Mouse (Mus musculus) c-Kit-negative CD71-positive TER-119-positive erythroid progenitor cells, embryonic 14.5 days (primary cell): ENCODE results near the gene Map7d1.

Source experiments
- DNase-seq: peaks from one replicate; pipeline ENCODE4 v3.0.0-alpha.2; 2013; ENCODE audit warnings: low read depth, low spot score

Map7d1 gene

GRCm38 (mm10) chr4:126256131-126256791, at the start of gene Map7d1:
Map7d1 (minus strand) TSS chr4:126256343.
- DNase-seq, result peak; percentile 76

GRCm38 (mm10) chr4:126305428-126305827, 49.3 kb upstream of the Map7d1 start:
- DNase-seq, result no peak

GRCm38 (mm10) chr4:126303877-126304276, 47.7 kb upstream of the Map7d1 start:
- no peak for DNase-seq

- DNase-seq, result no peak
Observed at GRCm38 (mm10) chr4:126301584-126302309, 45.6 kb upstream of the Map7d1 start.

- DNase-seq, result no peak
Observed at GRCm38 (mm10) chr4:126300916-126301583, 44.9 kb upstream of the Map7d1 start.

- no peak for DNase-seq
Observed at GRCm38 (mm10) chr4:126296617-126297101, 40.5 kb upstream of the Map7d1 start.

GRCm38 (mm10) chr4:126295937-126296336, 39.8 kb upstream of the Map7d1 start:
- no peak for DNase-seq

GRCm38 (mm10) chr4:126295152-126295551, 39.0 kb upstream of the Map7d1 start:
- no peak for DNase-seq

- DNase-seq, result no peak
Observed at GRCm38 (mm10) chr4:126291196-126291595, 35.1 kb upstream of the Map7d1 start.

GRCm38 (mm10) chr4:126290314-126290713, 34.2 kb upstream of the Map7d1 start:
- DNase-seq, result no peak

- no peak for DNase-seq
Observed at GRCm38 (mm10) chr4:126288085-126288666, 32.0 kb upstream of the Map7d1 start.

GRCm38 (mm10) chr4:126287302-126287995, 31.3 kb upstream of the Map7d1 start:
- no peak for DNase-seq

GRCm38 (mm10) chr4:126286492-126286891, 30.3 kb upstream of the Map7d1 start, which contains the start of gene Col8a2:
Col8a2 (plus strand) TSS chr4:126286793.
- no peak for DNase-seq

- no peak for DNase-seq
Observed at GRCm38 (mm10) chr4:126283582-126283981, 27.4 kb upstream of the Map7d1 start.

- no peak for DNase-seq
Observed at GRCm38 (mm10) chr4:126281706-126282105, 25.6 kb upstream of the Map7d1 start.

- DNase-seq, result no peak
Observed at GRCm38 (mm10) chr4:126278961-126279360, 22.8 kb upstream of the Map7d1 start.

GRCm38 (mm10) chr4:126278565-126278915, 22.4 kb upstream of the Map7d1 start:
- no peak for DNase-seq

- no peak for DNase-seq
Observed at GRCm38 (mm10) chr4:126277906-126278564, 21.9 kb upstream of the Map7d1 start.

- no peak for DNase-seq
Observed at GRCm38 (mm10) chr4:126275681-126276131, 19.6 kb upstream of the Map7d1 start.

GRCm38 (mm10) chr4:126275081-126275480, 18.9 kb upstream of the Map7d1 start:
- no peak for DNase-seq

GRCm38 (mm10) chr4:126273753-126274152, 17.6 kb upstream of the Map7d1 start:
- DNase-seq, result no peak
